Mouse (Mus musculus) embryonic fibroblast, embryonic 13.5 days (primary cell): ENCODE data around the gene Nsun4.

Experiments
- CTCF ChIP-seq: IDR thresholded peaks from 2 replicates; pipeline ENCODE4 v1.5.1; 2011; ENCODE audit warnings: mild to moderate bottlenecking, control low read depth, low read length, moderate library complexity, borderline replicate concordance; ENCODE audit not compliant: insufficient read depth
- POLR2A ChIP-seq: IDR thresholded peaks from 2 replicates; pipeline ENCODE4 v1.6.1; 2011; ENCODE audit warnings: low read depth, mild to moderate bottlenecking, control low read depth, low read length, moderate library complexity

GRCm38 (mm10) chr4:116059012-116059726 is 5.5 kb upstream of the Nsun4 start:
- no peak for TF ChIP-seq CTCF
- TF ChIP-seq POLR2A = no peak
